Mouse (Mus musculus) spleen, adult 2 months (tissue): ENCODE measurements around the gene Kalrn. TPM values are rescaled to one million over a fixed set of nuclear protein-coding genes. Genes with fewer than 3 reads are reported as not detected.

Experiments
- DNase-seq, 2 experiments: peaks; one replicate each; pipeline versions ENCODE4 v3.0.0 to v3.0.0-alpha.2; 2012 to 2021; ENCODE audit warnings: low spot score in 2 of 2, low read depth in 1 of 2
- H3K27ac ChIP-seq: fragments of 200-500 bp; 2 replicates; pipeline ENCODE4 v1.5.1; 2012; ENCODE audit warnings: low read length, inconsistent platforms; ENCODE audit not compliant: insufficient read depth
- H3K27me3 ChIP-seq: fragments of 200-500 bp; 2 replicates; pipeline ENCODE4 v1.6.1; 2012; ENCODE audit warnings: mild to moderate bottlenecking, moderate library complexity, low read length, inconsistent platforms; ENCODE audit not compliant: control insufficient read depth, insufficient read depth
- H3K36me3 ChIP-seq: fragments of 200-500 bp; 2 replicates; pipeline ENCODE4 v1.6.1; 2012; ENCODE audit warnings: mild to moderate bottlenecking, low read length, inconsistent platforms; ENCODE audit not compliant: control insufficient read depth, insufficient read depth
- H3K4me1 ChIP-seq: fragments of 200-500 bp; 2 replicates; pipeline ENCODE4 v1.6.1; 2011; ENCODE audit warnings: inconsistent platforms; ENCODE audit not compliant: control insufficient read depth, insufficient read depth, insufficient read length
- H3K4me3 ChIP-seq: fragments of 200-500 bp; 2 replicates; pipeline ENCODE4 v1.5.1; 2011; ENCODE audit warnings: mild to moderate bottlenecking, inconsistent platforms; ENCODE audit not compliant: insufficient read depth, insufficient read length; ENCODE audit errors: extremely low read depth
- CTCF ChIP-seq: fragments of 200-500 bp; IDR thresholded peaks from 2 replicates; pipeline ENCODE4 v1.5.1; 2011; ENCODE audit warnings: mild to moderate bottlenecking, inconsistent platforms; ENCODE audit not compliant: insufficient read depth, insufficient read length, insufficient replicate concordance; ENCODE audit errors: extremely low read depth
- POLR2A ChIP-seq: fragments of 200-500 bp; IDR thresholded peaks from 2 replicates; pipeline ENCODE4 v1.6.1; 2011; ENCODE audit warnings: low read depth, low read length, inconsistent platforms
- WGBS: fragments of 180-500 bp; shearing (Covaris S2); methylation state at CpG from one replicate; pipeline ENCODE4 v1.1.7; 2018; 5-methylcytosine and 5-hydroxymethylcytosine counted together
- polyA plus RNA-seq: library from polyadenylated mRNA; depleted of rRNA; stranded (reverse); fragments of >200 nt; gene quantifications from 2 replicates; pipeline ENCODE4 v1.2.3, GENCODE M21; 2012

The Kalrn gene
- polyA plus RNA-seq, 1 experiment: 7.6 TPM

GRCm38 (mm10) chr16:34119370-34119769 lies 454.0 kb downstream of the Kalrn start:
- WGBS: 32% methylated on average over 2 of the region's 2 CpGs
- no peak overlapping the region for H3K27ac ChIP-seq
- H3K36me3 ChIP-seq: no peaks in the 10 kb centered on the region
- no peak overlapping the region for H3K4me3 ChIP-seq
- H3K4me1 ChIP-seq: no peaks in the 10 kb centered on the region
- no peaks in the 10 kb centered on the region for H3K27me3 ChIP-seq
- TF ChIP-seq POLR2A (no peak), CTCF (no peak; the same call in 1 of the 2 replicates)
- no peak for DNase-seq

- Histone ChIP-seq H3K36me3 (no peaks in the 10 kb centered on the region), H3K27ac (no peak overlapping the region), H3K4me1 (peaks cover 10% of the 10 kb centered on the region; the same call in 1 of the 2 replicates), H3K4me3 (no peak overlapping the region), H3K27me3 (no peaks in the 10 kb centered on the region)
- TF ChIP-seq POLR2A (no peak), CTCF (peak; percentile 89; the same call in 1 of the 2 replicates)
- WGBS: 3% methylated on average over 3 of the region's 3 CpGs
- peak; percentile 34 to 44 for DNase-seq
Observed at GRCm38 (mm10) chr16:34114665-34115064, 458.7 kb downstream of the Kalrn start.

GRCm38 (mm10) chr16:34113150-34113549 lies 460.2 kb downstream of the Kalrn start:
- Histone ChIP-seq H3K4me1 (peaks cover 10% of the 10 kb centered on the region; the same call in 1 of the 2 replicates), H3K4me3 (no peak overlapping the region), H3K27ac (no peak overlapping the region), H3K27me3 (no peaks in the 10 kb centered on the region), H3K36me3 (no peaks in the 10 kb centered on the region)
- no peak for DNase-seq
- WGBS: 91% methylated on average over 9 of the region's 9 CpGs
- TF ChIP-seq CTCF (no peak), POLR2A (no peak)

GRCm38 (mm10) chr16:34112490-34112889 lies 460.8 kb downstream of the Kalrn start:
- no peak for TF ChIP-seq POLR2A
- no peak; the same call in 1 of the 2 replicates for TF ChIP-seq CTCF
- 36% methylated on average over 5 of the region's 5 CpGs for WGBS
- DNase-seq: no peak
- Histone ChIP-seq H3K4me1 (peaks cover 10% of the 10 kb centered on the region; the same call in 1 of the 2 replicates), H3K36me3 (no peaks in the 10 kb centered on the region), H3K27me3 (no peaks in the 10 kb centered on the region), H3K4me3 (no peak overlapping the region), H3K27ac (no peak overlapping the region)

- H3K27ac ChIP-seq: no peak overlapping the region
- peaks cover 10% of the 10 kb centered on the region; the same call in 1 of the 2 replicates for H3K4me1 ChIP-seq
- H3K36me3 ChIP-seq: no peaks in the 10 kb centered on the region
- H3K4me3 ChIP-seq: no peak overlapping the region
- no peak for TF ChIP-seq CTCF
- no peak for TF ChIP-seq POLR2A
- 38% methylated on average over 7 of the region's 7 CpGs for WGBS
- DNase-seq: peak in 1 of 2 experiments; percentile 25
- no peaks in the 10 kb centered on the region for H3K27me3 ChIP-seq
Observed at GRCm38 (mm10) chr16:34110840-34111625, 462.3 kb downstream of the Kalrn start.

GRCm38 (mm10) chr16:34104427-34104826 lies 468.9 kb downstream of the Kalrn start:
- no peak overlapping the region for H3K4me3 ChIP-seq
- TF ChIP-seq POLR2A: no peak
- no peak for TF ChIP-seq CTCF
- 83% methylated on average over 6 of the region's 6 CpGs for WGBS
- no peaks in the 10 kb centered on the region for H3K4me1 ChIP-seq
- no peaks in the 10 kb centered on the region for H3K27me3 ChIP-seq
- H3K27ac ChIP-seq: no peak overlapping the region
- no peaks in the 10 kb centered on the region for H3K36me3 ChIP-seq
- no peak for DNase-seq

- TF ChIP-seq POLR2A (no peak), CTCF (no peak)
- no peak overlapping the region for H3K4me3 ChIP-seq
- H3K27me3 ChIP-seq: no peaks in the 10 kb centered on the region
- no peak overlapping the region for H3K27ac ChIP-seq
- H3K4me1 ChIP-seq: no peaks in the 10 kb centered on the region
- no peaks in the 10 kb centered on the region for H3K36me3 ChIP-seq
- no peak for DNase-seq
- 80% methylated on average over 5 of the region's 5 CpGs for WGBS
Observed at GRCm38 (mm10) chr16:34102742-34103141, 470.6 kb downstream of the Kalrn start.
